Mouse (Mus musculus) kidney, embryonic 16.5 days (tissue): ENCODE results near the gene Afg1l. TPM values are rescaled to one million over a fixed set of nuclear protein-coding genes. Genes with fewer than 3 reads are reported as not detected.

Experiments
- ATAC-seq: fragments of 200-750 bp; cut with Nextera tagmentation; 2 replicates; pipeline ENCODE4 v1.8.0; 2017; ENCODE audit warnings: moderate TSS enrichment; ENCODE audit not compliant: low FRiP score, low TSS enrichment
- H3K27ac ChIP-seq: fragments of 300-500 bp; sonication (generic); 2 replicates; pipeline ENCODE4 v1.5.1; 2014; ENCODE audit warnings: low read length
- H3K27me3 ChIP-seq: fragments of 300-500 bp; sonication (generic); 2 replicates; pipeline ENCODE4 v1.6.1; 2014; ENCODE audit warnings: low read length, control low read depth, mixed read lengths; ENCODE audit not compliant: insufficient read depth
- H3K36me3 ChIP-seq: fragments of 300-500 bp; sonication (generic); 2 replicates; pipeline ENCODE4 v1.6.1; 2014; ENCODE audit warnings: low read length, control low read depth, mixed read lengths; ENCODE audit not compliant: insufficient read depth
- H3K4me1 ChIP-seq: fragments of 300-500 bp; sonication (generic); 2 replicates; pipeline ENCODE4 v1.6.1; 2014; ENCODE audit warnings: low read length, control low read depth, mixed read lengths; ENCODE audit not compliant: insufficient read depth
- H3K4me2 ChIP-seq: fragments of 300-500 bp; sonication (generic); replicated peaks from 2 replicates; pipeline ENCODE4 v1.6.1; 2014; ENCODE audit warnings: low read depth, low read length
- H3K4me3 ChIP-seq: fragments of 300-500 bp; sonication (generic); 2 replicates; pipeline ENCODE4 v1.5.1; 2014; ENCODE audit warnings: mild to moderate bottlenecking, low read length
- H3K9ac ChIP-seq: fragments of 300-500 bp; sonication (generic); replicated peaks from 2 replicates; pipeline ENCODE4 v1.6.1; 2014; ENCODE audit warnings: low read length
- H3K9me3 ChIP-seq: fragments of 300-500 bp; sonication (generic); 2 replicates; pipeline ENCODE4 v1.6.1; 2016; ENCODE audit warnings: low read length, control low read depth
- WGBS: fragments of 180-500 bp; shearing (Covaris S2); extraction: QIAGEN DNeasy Blood & Tissue Kit; methylation state at CpG from one replicate; pipeline ENCODE4 v1.1.7; 2014; 5-methylcytosine and 5-hydroxymethylcytosine counted together
- polyA plus RNA-seq: library from polyadenylated mRNA; unstranded; fragments of >200 nt; fragmentation: Nextera tagmentation; extraction: Ambion mirVana; gene quantifications from 2 replicates; pipeline ENCODE4 v1.2.1, GENCODE M21; 2015

The Afg1l gene
- polyA plus RNA-seq, 1 experiment from 2014 or later: 9.9 TPM

DNA sequence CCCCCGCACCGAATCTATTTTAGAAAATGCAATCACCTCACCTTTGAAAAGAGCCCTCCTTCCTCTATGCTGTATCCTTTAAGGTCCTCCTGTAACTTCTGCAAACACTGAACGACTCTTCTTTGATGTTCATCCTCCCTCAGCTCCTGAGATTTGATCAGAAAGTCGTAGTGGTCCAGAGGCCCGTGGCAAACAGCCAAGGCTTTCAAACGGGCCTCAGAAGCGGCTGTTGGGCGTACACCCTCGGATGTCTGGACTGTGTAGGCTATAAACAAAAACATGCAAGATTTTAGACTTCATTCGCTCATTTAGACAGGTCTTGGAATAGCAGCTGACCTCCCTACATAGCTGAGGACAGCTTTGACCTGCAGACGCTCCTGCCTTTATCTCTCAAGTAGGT, 24.1 kb downstream of the Afg1l start:
- no peak overlapping the region for H3K9ac ChIP-seq
- no peaks in the 10 kb centered on the region for H3K27me3 ChIP-seq
- no peak for ATAC-seq
- 57% methylated on average over 11 of the region's 11 CpGs for WGBS
- H3K9me3 ChIP-seq: peaks cover 10% of the 10 kb centered on the region
- no peak overlapping the region for H3K27ac ChIP-seq
- H3K4me1 ChIP-seq: peaks cover 6% of the 10 kb centered on the region
- no peak overlapping the region for H3K4me3 ChIP-seq
- H3K36me3 ChIP-seq: peaks cover 10% of the 10 kb centered on the region; the same call in 1 of the 2 replicates
- no peak overlapping the region for H3K4me2 ChIP-seq

- 25% methylated on average over 3 of the region's 4 CpGs for WGBS
- H3K9me3 ChIP-seq: peaks cover 5% of the 10 kb centered on the region
- no peak for ATAC-seq
- H3K36me3 ChIP-seq: peaks cover 10% of the 10 kb centered on the region; the same call in 1 of the 2 replicates
- H3K4me2 ChIP-seq: no peak overlapping the region
- H3K4me1 ChIP-seq: 0 out of 2 replicates have a peak, but pooled peaks cover 10% of the 10 kb centered on the region
- H3K9ac ChIP-seq: no peak overlapping the region
- no peak overlapping the region for H3K4me3 ChIP-seq
- no peaks in the 10 kb centered on the region for H3K27me3 ChIP-seq
- H3K27ac ChIP-seq: 0 out of 2 replicates have a peak overlapping the region, but pooled peaks have one; percentile 24
These were observed 28.7 kb downstream of the Afg1l start for GRCm38 (mm10) chr10:42449672-42450071.

DNA sequence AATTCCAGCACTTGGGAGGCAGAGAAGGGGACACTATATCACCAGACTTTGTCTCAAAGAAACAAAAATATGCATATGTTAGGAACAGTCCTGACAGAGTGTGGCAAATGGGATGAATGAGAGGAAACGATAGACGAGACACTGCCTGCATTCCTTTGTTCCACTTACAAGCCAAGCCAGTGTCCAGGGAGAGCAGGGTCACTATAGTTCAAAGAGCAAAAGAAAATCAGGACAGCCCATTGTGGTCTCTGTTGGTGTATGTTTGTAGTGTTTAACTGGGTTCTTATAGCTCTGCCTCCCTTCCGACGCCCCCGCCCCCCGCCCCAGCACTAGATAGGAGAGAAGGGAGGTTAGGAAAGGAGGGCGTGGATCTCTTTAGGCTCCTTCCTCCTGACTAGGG, 30.0 kb downstream of the Afg1l start:
- 36% methylated on average over 7 of the region's 7 CpGs for WGBS
- H3K27me3 ChIP-seq: no peaks in the 10 kb centered on the region
- ATAC-seq: no peak

GRCm38 (mm10) chr10:42446145-42446544, 32.2 kb downstream of the Afg1l start:
- Histone ChIP-seq H3K27ac (no peak overlapping the region), H3K4me2 (no peak overlapping the region), H3K36me3 (no peaks in the 10 kb centered on the region), H3K27me3 (no peaks in the 10 kb centered on the region), H3K4me1 (0 out of 2 replicates have a peak, but pooled peaks cover 10% of the 10 kb centered on the region), H3K9ac (no peak overlapping the region), H3K9me3 (no peaks in the 10 kb centered on the region), H3K4me3 (no peak overlapping the region)
- no peak for ATAC-seq
- WGBS: 65% methylated on average over 9 of the region's 9 CpGs

More for the DNA sequence above, 30.0 kb downstream of the Afg1l start:
- H3K27ac ChIP-seq: no peak overlapping the region
- H3K36me3 ChIP-seq: 0 out of 2 replicates have a peak, but pooled peaks cover 5% of the 10 kb centered on the region
- H3K4me2 ChIP-seq: no peak overlapping the region
- H3K9ac ChIP-seq: no peak overlapping the region
- H3K9me3 ChIP-seq: peaks cover 3% of the 10 kb centered on the region
- H3K4me1 ChIP-seq: 0 out of 2 replicates have a peak, but pooled peaks cover 10% of the 10 kb centered on the region
- no peak overlapping the region for H3K4me3 ChIP-seq

- H3K27me3 ChIP-seq: no peaks in the 10 kb centered on the region
- WGBS: 82% methylated on average over 5 of the region's 5 CpGs
These were observed 41.2 kb downstream of the Afg1l start for GRCm38 (mm10) chr10:42436842-42437805.

GRCm38 (mm10) chr10:42417530-42418174, 60.7 kb downstream of the Afg1l start:
- WGBS: 62% methylated on average over 10 of the region's 10 CpGs
- H3K36me3 ChIP-seq: no peaks in the 10 kb centered on the region

More at GRCm38 (mm10) chr10:42436842-42437805, 41.2 kb downstream of the Afg1l start:
- Histone ChIP-seq H3K4me3 (no peak overlapping the region), H3K9me3 (0 out of 2 replicates have a peak, but pooled peaks cover 2% of the 10 kb centered on the region), H3K9ac (no peak overlapping the region), H3K36me3 (0 out of 2 replicates have a peak, but pooled peaks cover 3% of the 10 kb centered on the region), H3K4me1 (no peaks in the 10 kb centered on the region), H3K27ac (no peak overlapping the region), H3K4me2 (no peak overlapping the region)
- no peak for ATAC-seq

DNA sequence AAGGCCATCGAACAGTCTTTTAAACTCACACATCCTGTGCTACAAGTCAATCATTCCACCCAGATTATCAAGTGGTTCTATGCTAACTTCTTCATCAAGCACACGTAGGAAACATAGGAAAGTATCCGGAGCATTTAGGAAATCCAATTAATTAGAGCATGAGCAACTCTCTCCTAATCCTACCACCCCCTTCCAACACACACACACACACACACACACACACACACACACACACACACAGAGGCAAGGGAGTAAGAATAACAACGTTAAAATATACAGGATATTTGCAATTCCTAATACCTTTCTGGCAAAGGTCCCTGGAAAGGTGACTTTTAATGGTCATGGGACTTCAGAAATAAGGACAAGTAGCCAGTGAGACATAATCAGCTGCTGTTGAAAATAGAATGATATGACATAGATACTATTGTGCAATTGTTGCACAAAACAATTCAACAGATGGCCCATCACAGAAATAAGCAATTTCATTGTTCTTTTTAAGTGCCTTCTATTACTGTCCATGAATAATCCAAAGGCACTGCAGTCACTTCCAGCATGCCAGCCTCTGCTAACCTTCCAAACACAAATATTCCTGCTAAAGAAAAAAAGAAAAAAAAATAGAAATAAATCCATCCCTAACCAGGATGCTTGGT, 62.4 kb downstream of the Afg1l start:
- H3K9me3 ChIP-seq: no peaks in the 10 kb centered on the region
- H3K36me3 ChIP-seq: no peaks in the 10 kb centered on the region
- H3K4me3 ChIP-seq: no peak overlapping the region
- H3K27ac ChIP-seq: no peak overlapping the region
- H3K9ac ChIP-seq: no peak overlapping the region
- no peaks in the 10 kb centered on the region for H3K27me3 ChIP-seq
- H3K4me2 ChIP-seq: no peak overlapping the region
- ATAC-seq: no peak
- no peaks in the 10 kb centered on the region for H3K4me1 ChIP-seq
- WGBS: 77% methylated on average over 4 of the region's 4 CpGs

More at GRCm38 (mm10) chr10:42417530-42418174, 60.7 kb downstream of the Afg1l start:
- Histone ChIP-seq H3K4me1 (no peaks in the 10 kb centered on the region), H3K27ac (no peak overlapping the region), H3K4me3 (no peak overlapping the region), H3K9me3 (no peaks in the 10 kb centered on the region), H3K9ac (no peak overlapping the region), H3K4me2 (no peak overlapping the region), H3K27me3 (no peaks in the 10 kb centered on the region)
- no peak for ATAC-seq

DNA sequence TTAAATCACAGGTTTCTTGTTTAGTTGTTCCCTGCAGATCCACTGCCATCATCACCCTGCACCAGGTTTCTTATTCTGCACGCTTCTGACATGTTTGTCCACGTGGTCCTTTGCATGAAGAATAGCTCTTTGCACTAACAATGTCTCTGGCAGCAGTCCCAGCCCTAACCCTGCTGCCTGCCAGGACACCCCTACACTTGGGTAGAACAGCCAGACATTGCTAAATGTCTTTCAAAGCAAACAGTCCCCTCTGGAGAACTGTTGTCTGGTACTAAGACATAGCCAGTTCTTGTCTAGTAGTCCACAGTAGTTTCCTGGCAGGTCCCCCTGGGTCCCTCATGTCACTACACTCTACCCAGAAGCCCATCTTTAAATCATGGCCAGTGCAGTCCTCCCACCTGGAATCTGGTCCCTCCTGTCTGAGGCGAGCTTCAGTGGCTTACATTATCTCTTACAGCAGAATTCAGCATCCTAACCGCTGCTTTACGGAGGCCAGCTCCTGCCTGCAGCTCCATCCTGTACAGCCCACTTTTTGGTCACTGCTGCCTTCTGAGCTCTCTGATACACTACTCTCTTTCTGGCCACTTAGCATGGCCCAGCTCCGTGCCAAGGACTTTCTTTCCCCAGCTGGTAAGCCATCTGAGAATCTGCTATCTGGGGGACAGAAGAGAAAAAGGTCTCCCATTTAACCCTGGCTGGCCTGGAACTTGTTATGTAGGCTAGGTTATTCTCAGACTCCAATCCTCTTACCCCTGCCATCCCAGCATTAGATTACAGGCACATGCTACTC, 67.4 kb downstream of the Afg1l start:
- Histone ChIP-seq H3K4me3 (no peak overlapping the region), H3K4me2 (no peak overlapping the region), H3K9me3 (no peaks in the 10 kb centered on the region), H3K27me3 (no peaks in the 10 kb centered on the region), H3K36me3 (peaks cover 6% of the 10 kb centered on the region; the same call in 1 of the 2 replicates), H3K4me1 (no peaks in the 10 kb centered on the region), H3K27ac (no peak overlapping the region), H3K9ac (no peak overlapping the region)
- ATAC-seq: no peak
- WGBS: 62% methylated on average over 6 of the region's 6 CpGs

DNA sequence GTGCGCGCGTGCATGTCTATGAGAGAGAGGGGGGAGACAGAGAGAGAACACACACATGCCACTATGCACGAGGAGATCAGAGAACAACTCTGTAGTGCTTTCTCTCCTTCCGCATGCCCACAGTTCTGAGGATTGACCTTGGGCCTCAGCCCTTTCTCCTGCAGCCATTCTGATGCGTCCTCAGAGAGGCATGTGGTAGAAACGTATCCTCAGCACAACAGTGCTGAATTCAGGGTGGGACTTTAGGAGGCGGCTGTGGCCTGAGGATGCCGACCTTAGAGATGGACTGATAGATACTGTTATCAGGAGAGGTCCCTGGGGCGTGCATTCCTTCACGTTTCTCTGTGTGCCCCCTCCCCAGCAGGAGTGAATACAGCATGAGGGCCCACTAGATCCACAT, 87.9 kb downstream of the Afg1l start:
- Histone ChIP-seq H3K36me3 (0 out of 2 replicates have a peak, but pooled peaks cover 5% of the 10 kb centered on the region), H3K27ac (no peak overlapping the region), H3K4me2 (no peak overlapping the region), H3K9me3 (no peaks in the 10 kb centered on the region), H3K4me3 (no peak overlapping the region), H3K4me1 (no peaks in the 10 kb centered on the region), H3K27me3 (no peaks in the 10 kb centered on the region), H3K9ac (no peak overlapping the region)
- no peak for ATAC-seq
- WGBS: 78% methylated on average over 11 of the region's 11 CpGs
